Mouse (Mus musculus) gonadal fat pad, adult 2 months (tissue): Measurements from ENCODE around the gene Trabd2b. TPM values are rescaled to one million over a fixed set of nuclear protein-coding genes. Genes with fewer than 3 reads are reported as not detected.

ENCODE experiments used
- DNase-seq: peaks from one replicate; pipeline ENCODE4 v3.0.0-alpha.2; 2012; ENCODE audit warnings: low read depth
- polyA plus RNA-seq: library from polyadenylated mRNA; depleted of rRNA; stranded (reverse); fragments of >200 nt; gene quantifications from 2 replicates; pipeline ENCODE4 v1.2.3, GENCODE M21; 2012; rRNA removed

The Trabd2b gene
- polyA plus RNA-seq, 1 experiment, result 12.9 TPM

GRCm38 (mm10) chr4:114648532-114649074, 242.1 kb downstream of the Trabd2b start:
- no peak for DNase-seq

DNA sequence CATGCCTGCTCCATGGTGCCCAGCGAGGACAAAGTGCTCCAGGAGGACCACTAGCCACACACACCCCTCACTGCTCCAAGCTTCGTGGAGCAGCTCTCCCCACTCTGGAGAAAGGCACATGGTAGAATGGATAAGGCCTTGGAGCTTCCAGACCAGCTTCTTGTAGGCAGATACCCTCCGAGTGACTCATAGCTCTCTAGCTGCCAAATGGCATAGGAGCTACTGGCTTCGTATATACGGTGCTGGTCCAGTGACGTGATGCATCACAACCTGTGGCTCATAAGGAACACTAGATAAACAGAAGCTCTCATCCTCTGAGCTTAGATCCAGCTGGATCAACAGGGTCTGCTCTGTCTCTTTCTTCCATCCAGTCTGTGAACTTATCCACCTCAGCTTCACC, 244.0 kb downstream of the Trabd2b start:
- no peak for DNase-seq

- DNase-seq, result no peak
Measured at GRCm38 (mm10) chr4:114651007-114651406, 244.5 kb downstream of the Trabd2b start.

DNA sequence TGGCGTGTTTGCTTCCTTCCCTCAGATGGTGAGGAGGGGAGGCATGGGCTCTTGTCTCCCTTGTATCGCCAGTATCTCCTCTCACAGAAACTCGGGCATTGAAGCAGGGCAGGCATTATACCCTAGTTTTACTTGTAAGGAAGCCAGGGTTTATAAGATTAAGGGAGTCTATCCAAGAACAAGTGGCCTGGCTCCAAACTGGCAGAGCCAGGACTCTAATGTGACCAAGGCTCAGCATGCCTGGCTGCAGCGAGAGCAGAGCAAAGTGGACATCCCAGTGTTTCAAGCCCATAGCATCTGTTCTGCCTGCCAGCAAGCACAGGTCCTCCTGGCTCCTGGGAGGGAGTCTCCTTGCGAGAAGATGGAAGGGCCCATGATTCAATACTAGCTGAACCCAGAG, 245.1 kb downstream of the Trabd2b start:
- no peak for DNase-seq

- DNase-seq, result no peak
Measured at GRCm38 (mm10) chr4:114652400-114652799, 245.9 kb downstream of the Trabd2b start.

GRCm38 (mm10) chr4:114657933-114658332, 251.4 kb downstream of the Trabd2b start:
- no peak for DNase-seq

DNA sequence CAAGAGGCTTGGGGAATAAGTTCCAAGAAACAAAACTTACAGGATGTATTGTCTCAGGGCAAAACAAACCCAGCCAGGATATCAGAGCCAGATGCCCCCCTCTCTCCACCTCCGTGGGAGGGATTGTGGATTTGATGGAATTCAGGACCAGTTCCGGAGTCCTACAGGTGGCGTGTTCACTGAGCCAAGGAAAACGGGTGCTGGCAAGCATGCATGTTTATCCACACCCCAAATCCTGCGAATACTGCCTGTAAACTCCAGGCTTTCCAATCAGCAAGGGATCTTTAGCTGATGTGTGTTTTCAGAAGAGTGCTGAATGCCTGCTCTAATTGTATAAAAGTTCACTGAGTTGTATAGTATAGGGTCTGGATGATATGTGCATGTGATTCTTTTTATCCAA, 253.4 kb downstream of the Trabd2b start:
- DNase-seq, result no peak

GRCm38 (mm10) chr4:114664063-114665036, 257.8 kb downstream of the Trabd2b start:
- DNase-seq, result no peak

Other genes with a start within 250 kb of the Trabd2b start
- not detected in 2 replicates for gene Skint11, start 243.3 kb upstream of the Trabd2b start, polyA plus RNA-seq